Mouse (Mus musculus) adrenal gland, postnatal 10 days (tissue): ENCODE results near the gene Thada. TPM values are rescaled to one million over a fixed set of nuclear protein-coding genes. Genes with fewer than 3 reads are reported as not detected.

Experiments used
- DNase-seq: peaks from one replicate; pipeline ENCODE4 v3.0.0; 2021; ENCODE audit warnings: mixed read lengths
- total RNA-seq, 2 experiments: library from RNA; stranded (reverse); gene quantifications; 2 replicates each; pipeline ENCODE4 v1.2.3; 2021

Thada gene
- total RNA-seq, 2 experiments from 2014 or later: 13.0 to 18.4 TPM

- no peak for DNase-seq
These were observed 307.1 kb downstream of the Thada start for GRCm38 (mm10) chr17:84158891-84159290.

GRCm38 (mm10) chr17:84158461-84158795 is 307.6 kb downstream of the Thada start:
- DNase-seq: no peak

- no peak for DNase-seq
These were observed 308.1 kb downstream of the Thada start for GRCm38 (mm10) chr17:84157743-84158460.

GRCm38 (mm10) chr17:84156748-84157742 is 309.0 kb downstream of the Thada start:
- DNase-seq: no peak

- no peak for DNase-seq
These were observed 309.8 kb downstream of the Thada start for GRCm38 (mm10) chr17:84156227-84156573.

GRCm38 (mm10) chr17:84155516-84156226 is 310.3 kb downstream of the Thada start:
- DNase-seq: no peak

- no peak for DNase-seq
These were observed 311.0 kb downstream of the Thada start for GRCm38 (mm10) chr17:84155029-84155338.

GRCm38 (mm10) chr17:84154302-84155028 is 311.5 kb downstream of the Thada start:
- DNase-seq: no peak

- no peak for DNase-seq
These were observed 312.8 kb downstream of the Thada start for GRCm38 (mm10) chr17:84152976-84153786.

GRCm38 (mm10) chr17:84152206-84152975 is 313.6 kb downstream of the Thada start:
- peak; percentile 57 for DNase-seq

- no peak for DNase-seq
These were observed 314.7 kb downstream of the Thada start for GRCm38 (mm10) chr17:84151306-84151705.

- no peak for DNase-seq
These were observed 315.7 kb downstream of the Thada start for GRCm38 (mm10) chr17:84150291-84150690.

- no peak for DNase-seq
These were observed 316.4 kb downstream of the Thada start for GRCm38 (mm10) chr17:84149566-84149965.

GRCm38 (mm10) chr17:84148499-84149484 is 317.2 kb downstream of the Thada start:
- peak; percentile 85 for DNase-seq

GRCm38 (mm10) chr17:84147183-84148108 is 318.6 kb downstream of the Thada start:
- DNase-seq: no peak

- no peak for DNase-seq
These were observed 319.4 kb downstream of the Thada start for GRCm38 (mm10) chr17:84146458-84147182.

- DNase-seq: peak; percentile 46
These were observed 320.1 kb downstream of the Thada start for GRCm38 (mm10) chr17:84145826-84146287.
